Mouse (Mus musculus) heart, adult 2 months (tissue): ENCODE results near the gene Rrnad1. TPM values are rescaled to one million over a fixed set of nuclear protein-coding genes. Genes with fewer than 3 reads are reported as not detected.

Experiments
- DNase-seq, 2 experiments: peaks; one replicate each; pipeline ENCODE4 v3.0.0; 2021
- H3K27ac ChIP-seq: fragments of 200-600 bp; 2 replicates; pipeline ENCODE4 v1.8.1; 2022
- H3K27me3 ChIP-seq: fragments of 200-500 bp; 2 replicates; pipeline ENCODE4 v1.6.1; 2012; ENCODE audit warnings: mild to moderate bottlenecking, low read length, inconsistent platforms, mixed read lengths; ENCODE audit not compliant: control insufficient read depth, insufficient read depth
- H3K36me3 ChIP-seq: fragments of 200-500 bp; 2 replicates; pipeline ENCODE4 v1.6.1; 2012; ENCODE audit warnings: low read length, inconsistent platforms; ENCODE audit not compliant: control insufficient read depth, insufficient read depth
- H3K4me1 ChIP-seq: fragments of 200-500 bp; 2 replicates; pipeline ENCODE4 v1.6.1; 2011; ENCODE audit warnings: low read length; ENCODE audit not compliant: control insufficient read depth, insufficient read depth
- H3K4me3 ChIP-seq: fragments of 200-600 bp; 2 replicates; pipeline ENCODE4 v1.8.1; 2022
- H3K79me2 ChIP-seq: fragments of 200-500 bp; replicated peaks from 2 replicates; pipeline ENCODE4 v1.6.1; 2012; ENCODE audit warnings: mild to moderate bottlenecking, inconsistent platforms, low read length, moderate library complexity, mixed read lengths; ENCODE audit not compliant: control insufficient read depth, insufficient read depth
- H3K9ac ChIP-seq: fragments of 200-500 bp; 2 replicates; pipeline ENCODE4 v1.6.1; 2012; ENCODE audit warnings: low read depth, mild to moderate bottlenecking, control low read depth, inconsistent platforms, low read length, mixed read lengths
- CTCF ChIP-seq: fragments of 200-600 bp; IDR thresholded peaks from 2 replicates; pipeline ENCODE4 v1.8.1; 2022; ENCODE audit warnings: antibody characterized with exemption, mild to moderate bottlenecking, moderate library complexity
- EP300 ChIP-seq: fragments of 200-500 bp; IDR thresholded peaks from 2 replicates; pipeline ENCODE4 v1.6.1; 2011; ENCODE audit warnings: low read depth, low read length, control low read depth; ENCODE audit not compliant: insufficient read depth
- POLR2A ChIP-seq: fragments of 200-500 bp; IDR thresholded peaks from 2 replicates; pipeline ENCODE4 v1.6.1; 2011; ENCODE audit warnings: mild to moderate bottlenecking, low read depth, low read length, control low read depth; ENCODE audit not compliant: insufficient read depth
- WGBS: fragments of 180-500 bp; shearing (Covaris S2); methylation state at CpG from one replicate; pipeline ENCODE4 v1.1.7; 2018; 5-methylcytosine and 5-hydroxymethylcytosine counted together
- intact Hi-C: fragments of 180-260 bp; cut with DNase I; formaldehyde crosslinking; loops from one replicate; pipeline ENCODE4 v1.15.1; 2025
- polyA plus RNA-seq: library from polyadenylated mRNA; depleted of rRNA; stranded (reverse); fragments of >200 nt; gene quantifications from 2 replicates; pipeline ENCODE4 v1.2.3, GENCODE M21; 2012
- total RNA-seq, 2 experiments: library from RNA; stranded (reverse); gene quantifications; 2 replicates each; pipeline ENCODE4 v1.2.3; 2021

Gene Rrnad1
- total and polyA plus RNA-seq, 3 experiments = 4.7 to 18.7 (median 5.5) TPM

DNA sequence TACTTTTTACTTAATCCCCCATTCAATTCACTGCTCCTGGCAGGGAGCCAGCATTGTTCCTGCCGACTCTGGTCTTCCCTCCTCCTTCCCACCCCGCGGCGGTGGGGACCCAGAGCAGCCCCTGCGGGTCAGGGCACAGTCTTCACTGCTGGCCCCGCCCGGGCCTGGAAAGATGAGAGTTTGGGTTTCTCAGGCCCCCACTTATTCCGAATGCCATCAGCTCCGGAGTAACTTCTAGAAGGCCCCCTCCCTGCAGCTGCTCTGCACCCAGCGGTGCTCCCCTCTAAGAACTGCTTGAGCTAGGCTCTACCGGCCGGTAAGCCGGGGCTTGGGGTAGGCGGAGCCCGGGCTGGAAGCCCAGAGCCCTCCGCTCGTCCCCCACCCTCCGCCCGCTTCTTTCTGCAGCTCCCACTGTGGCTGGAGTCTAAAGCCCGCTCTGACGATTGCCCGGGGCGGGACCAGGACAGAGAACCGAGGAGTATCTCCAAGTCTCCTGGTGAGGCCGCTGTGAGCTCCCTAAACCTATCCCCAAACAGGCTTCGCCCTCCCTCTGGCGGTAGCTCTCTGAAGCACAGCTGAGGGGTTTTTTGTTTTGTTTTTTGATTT, 30.2 kb upstream of the Rrnad1 start:
- 1% methylated on average over 27 of the region's 27 CpGs for WGBS
- Histone ChIP-seq H3K9ac (peak overlapping the region; percentile 73), H3K79me2 (no peaks in the 10 kb centered on the region), H3K4me3 (peak overlapping the region; percentile 60), H3K36me3 (no peaks in the 10 kb centered on the region), H3K27ac (peak overlapping the region; percentile 70), H3K27me3 (no peaks in the 10 kb centered on the region), H3K4me1 (no peaks in the 10 kb centered on the region)
- intact Hi-C loops = loop anchor here (1.0 kb wide), 1 partner anchor 25 kb away; no protein-coding TSS in a partner anchor
- TF ChIP-seq CTCF (peak; percentile 82), EP300 (peak; percentile 69; the same call in 1 of the 2 replicates), POLR2A (peak; percentile 31; the same call in 1 of the 2 replicates)
- DNase-seq = peak; percentile 88 to 91

DNA sequence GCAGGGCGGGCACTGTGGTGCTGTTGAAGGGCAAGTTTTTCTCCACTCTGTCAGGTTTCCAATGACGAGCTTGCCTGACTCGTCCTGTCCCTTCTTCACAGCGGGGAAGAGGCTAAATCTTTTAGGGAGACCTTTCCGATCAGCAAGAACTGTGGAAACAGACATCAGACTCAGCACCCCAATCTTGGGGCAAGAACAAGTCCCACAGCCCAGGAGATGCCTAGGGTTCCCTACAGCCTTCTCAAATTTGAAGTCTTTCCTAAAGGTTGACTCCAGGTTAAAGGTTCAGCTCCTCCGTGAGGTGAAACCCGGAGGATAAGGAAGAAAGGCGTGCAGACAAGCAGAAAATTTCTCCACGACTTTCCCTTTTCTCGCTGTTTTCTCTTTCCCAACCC, 29.7 kb upstream of the Rrnad1 start:
- WGBS = 18% methylated on average over 10 of the region's 10 CpGs
- no peaks in the 10 kb centered on the region for H3K27me3 ChIP-seq
- DNase-seq = no peak
- no peaks in the 10 kb centered on the region for H3K79me2 ChIP-seq
- no peaks in the 10 kb centered on the region for H3K36me3 ChIP-seq
- no peak for TF ChIP-seq EP300
- TF ChIP-seq CTCF = no peak
- no peak for TF ChIP-seq POLR2A
- intact Hi-C loops = no loop called here
- peak overlapping the region; percentile 60 for H3K4me3 ChIP-seq
- H3K4me1 ChIP-seq = no peaks in the 10 kb centered on the region
- no peak overlapping the region; the same call in none of the 2 replicates for H3K9ac ChIP-seq
- H3K27ac ChIP-seq = peak overlapping the region; percentile 70

GRCm38 (mm10) chr3:87959371-87959770, 28.9 kb upstream of the Rrnad1 start:
- DNase-seq = no peak
- intact Hi-C loops = no loop called here
- TF ChIP-seq EP300 = no peak
- no peak for TF ChIP-seq CTCF
- no peak for TF ChIP-seq POLR2A
- H3K36me3 ChIP-seq = no peaks in the 10 kb centered on the region
- no peak overlapping the region for H3K4me3 ChIP-seq
- no peak overlapping the region for H3K27ac ChIP-seq
- 74% methylated on average over 7 of the region's 7 CpGs for WGBS
- H3K79me2 ChIP-seq = no peaks in the 10 kb centered on the region
- H3K27me3 ChIP-seq = no peaks in the 10 kb centered on the region
- no peak overlapping the region for H3K9ac ChIP-seq
- H3K4me1 ChIP-seq = no peaks in the 10 kb centered on the region

GRCm38 (mm10) chr3:87958967-87959366, 28.4 kb upstream of the Rrnad1 start:
- Histone ChIP-seq H3K4me1 (no peaks in the 10 kb centered on the region), H3K9ac (no peak overlapping the region), H3K4me3 (no peak overlapping the region), H3K27ac (no peak overlapping the region), H3K27me3 (no peaks in the 10 kb centered on the region), H3K36me3 (no peaks in the 10 kb centered on the region), H3K79me2 (no peaks in the 10 kb centered on the region)
- no peak for TF ChIP-seq CTCF
- TF ChIP-seq EP300 = no peak
- no peak for TF ChIP-seq POLR2A
- intact Hi-C loops = no loop called here
- no peak for DNase-seq
- 87% methylated on average over 1 of the region's 1 CpGs for WGBS

DNA sequence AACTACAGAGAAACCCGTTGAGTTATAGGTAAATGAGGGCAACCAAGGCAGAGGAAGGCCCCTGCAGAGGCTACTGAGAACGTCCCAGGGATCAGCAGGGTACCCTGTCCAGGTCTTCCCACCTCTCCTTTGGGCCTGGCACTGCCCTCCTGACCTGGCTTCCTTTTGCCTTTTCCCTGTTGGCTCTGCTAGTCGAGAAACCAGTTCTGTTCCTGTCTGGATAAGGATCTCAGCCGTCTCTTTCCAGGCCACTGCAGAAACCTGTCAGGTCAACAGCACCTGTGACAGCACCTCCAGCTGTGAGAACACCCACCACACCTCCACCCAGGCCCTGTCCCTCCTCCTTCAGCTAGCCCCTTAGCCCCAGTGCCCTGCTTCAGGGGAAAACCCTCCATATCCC, 28.0 kb upstream of the Rrnad1 start:
- TF ChIP-seq EP300 = no peak
- no peak for TF ChIP-seq POLR2A
- no peak for TF ChIP-seq CTCF

DNA sequence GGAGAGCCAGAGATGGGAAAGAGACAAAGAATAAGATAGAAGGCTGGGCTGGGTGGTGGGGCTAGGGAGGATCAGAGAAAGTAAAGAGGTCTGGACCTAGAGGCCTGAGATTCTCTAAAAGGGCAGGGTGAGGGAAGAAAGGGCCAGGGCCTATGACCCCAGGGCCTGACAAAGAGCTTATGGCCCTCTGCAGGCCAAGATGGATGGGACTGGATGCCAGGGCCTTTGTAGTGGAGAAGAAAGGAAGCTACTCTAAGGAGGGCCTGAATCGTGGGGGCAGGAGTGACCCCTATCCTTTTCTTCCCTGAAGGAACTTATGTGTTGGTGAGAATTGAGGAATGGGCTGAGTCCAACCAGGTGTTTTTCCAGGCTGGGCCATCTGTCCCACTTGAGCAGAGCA, 27.5 kb upstream of the Rrnad1 start:
- Histone ChIP-seq H3K9ac (no peak overlapping the region), H3K4me3 (no peak overlapping the region), H3K27ac (no peak overlapping the region), H3K27me3 (no peaks in the 10 kb centered on the region), H3K79me2 (no peaks in the 10 kb centered on the region), H3K4me1 (no peaks in the 10 kb centered on the region), H3K36me3 (no peaks in the 10 kb centered on the region)
- intact Hi-C loops = no loop called here
- no peak for TF ChIP-seq POLR2A
- no peak for TF ChIP-seq CTCF
- no peak for TF ChIP-seq EP300
- 63% methylated on average over 1 of the region's 1 CpGs for WGBS
- DNase-seq = no peak

More for the DNA sequence above, 28.0 kb upstream of the Rrnad1 start:
- Histone ChIP-seq H3K4me1 (no peaks in the 10 kb centered on the region), H3K36me3 (no peaks in the 10 kb centered on the region), H3K9ac (no peak overlapping the region), H3K79me2 (no peaks in the 10 kb centered on the region), H3K27me3 (no peaks in the 10 kb centered on the region), H3K4me3 (no peak overlapping the region), H3K27ac (no peak overlapping the region)
- no peak for DNase-seq
- 46% methylated on average over 4 of the region's 4 CpGs for WGBS
- intact Hi-C loops = no loop called here
